Mouse (Mus musculus) kidney, embryonic 15.5 days (tissue): ENCODE results near the gene Hadh. TPM values are rescaled to one million over a fixed set of nuclear protein-coding genes. Genes with fewer than 3 reads are reported as not detected.

Experiments
- polyA plus RNA-seq: library from polyadenylated mRNA; unstranded; fragments of >200 nt; fragmentation: Nextera tagmentation; extraction: Ambion mirVana; gene quantifications from 2 replicates; pipeline ENCODE4 v1.2.1, GENCODE M21; 2015

Gene Hadh
- polyA plus RNA-seq, 1 experiment from 2014 or later: 130 TPM

Other genes starting within 250 kb of the Hadh start
- gene Lef1, start 161.6 kb downstream of the Hadh start, polyA plus RNA-seq: 25.6 and 26.2 TPM in 2 replicates
- 2.5 and 3.4 TPM in 2 replicates for gene Cyp2u1, start 31.1 kb upstream of the Hadh start, polyA plus RNA-seq
- 10.5 and 17.0 TPM in 2 replicates for gene Sgms2, start 219.3 kb upstream of the Hadh start, polyA plus RNA-seq